In genomic region chr10:92429256-92429655, GRCm38 (mm10) we compare ENCODE assay signal across 23 mouse cellular contexts.
DNase-seq lines count a peak whose midpoint lies in the region; ATAC-seq and TF ChIP-seq lines count a peak whose summit lies in the region.
"Had no signal": no experiment of that assay in that cellular context is flagged by ENCODE, and none has a peak within 500 bp of the region (broad histone marks: within the 10 kb centered on the region; RNA-seq: fewer than 3 reads in every experiment).

No protein-coding gene starts in this region.

- H3K27ac ChIP-seq in forebrain, embryonic 12.5 days, result peak overlapping the region; percentile 71
- no peak overlapping the region for H3K27ac ChIP-seq in forebrain, embryonic 15.5 days (replicated peaks)
- peak overlapping the region; percentile 69; the same call in 1 of the 2 replicates for H3K27ac ChIP-seq in midbrain, embryonic 10.5 days (replicated peaks)
- H3K27ac ChIP-seq in midbrain, postnatal 0 days (ENCODE audit: low read depth, low read length), result no peak overlapping the region
- H3K27ac ChIP-seq in midbrain, embryonic 13.5 days, result 0 out of 2 replicates have a peak overlapping the region, but pooled peaks have one; percentile 17
- H3K27ac ChIP-seq in midbrain, embryonic 16.5 days (ENCODE audit: low read length), result 0 out of 2 replicates have a peak overlapping the region, but pooled peaks have one; percentile 39
- H3K27ac ChIP-seq: embryonic facial prominence, embryonic 12.5 days; embryonic facial prominence, embryonic 15.5 days; hindbrain, embryonic 13.5 days had no signal

- no peaks in the 10 kb centered on the region for H3K36me3 ChIP-seq in forebrain, embryonic 12.5 days (replicated peaks)
- H3K36me3 ChIP-seq in forebrain, embryonic 15.5 days, result no peaks in the 10 kb centered on the region
- no peaks in the 10 kb centered on the region for H3K36me3 ChIP-seq in midbrain, embryonic 10.5 days
- no peaks in the 10 kb centered on the region for H3K36me3 ChIP-seq in midbrain, postnatal 0 days (ENCODE audit: insufficient read depth, low read length)
- H3K36me3 ChIP-seq in midbrain, embryonic 13.5 days, result no peaks in the 10 kb centered on the region
- H3K36me3 ChIP-seq in midbrain, embryonic 16.5 days (ENCODE audit: control insufficient read depth, insufficient read depth, low read length), result no peaks in the 10 kb centered on the region
- H3K36me3 ChIP-seq: embryonic facial prominence, embryonic 12.5 days; embryonic facial prominence, embryonic 15.5 days; hindbrain, embryonic 13.5 days had no signal

- no peak for ATAC-seq in forebrain, embryonic 12.5 days (ENCODE audit: low FRiP score)
- ATAC-seq in forebrain, embryonic 15.5 days (replicated peaks), result no peak
- ATAC-seq in midbrain, postnatal 0 days (ENCODE audit: low FRiP score), result no peak
- ATAC-seq in midbrain, embryonic 13.5 days, result no peak
- ATAC-seq in midbrain, embryonic 16.5 days, result no peak
- ATAC-seq: CD4-positive, CD25-positive, alpha-beta regulatory T cell, adult 4 months; hindbrain, embryonic 16.5 days; inflammation-experienced regulatory T-cells, adult 6 months had no signal

- H3K4me3 ChIP-seq in forebrain, embryonic 12.5 days (replicated peaks), result no peak overlapping the region
- no peak overlapping the region for H3K4me3 ChIP-seq in forebrain, embryonic 15.5 days
- H3K4me3 ChIP-seq in midbrain, embryonic 10.5 days, result no peak overlapping the region
- H3K4me3 ChIP-seq in midbrain, postnatal 0 days (ENCODE audit: low read depth, low read length), result no peak overlapping the region
- H3K4me3 ChIP-seq in midbrain, embryonic 13.5 days (replicated peaks), result no peak overlapping the region
- H3K4me3 ChIP-seq in midbrain, embryonic 16.5 days (ENCODE audit: low read depth, low read length), result no peak overlapping the region
- H3K4me3 ChIP-seq: embryonic facial prominence, embryonic 12.5 days; embryonic facial prominence, embryonic 15.5 days; hindbrain, embryonic 13.5 days had no signal

- H3K9ac ChIP-seq in forebrain, embryonic 12.5 days, result no peak overlapping the region
- H3K9ac ChIP-seq in forebrain, embryonic 15.5 days (replicated peaks), result no peak overlapping the region
- H3K9ac ChIP-seq in midbrain, postnatal 0 days (replicated peaks; ENCODE audit: low read length, poor library complexity, severe bottlenecking), result no peak overlapping the region
- H3K9ac ChIP-seq in midbrain, embryonic 13.5 days (replicated peaks), result no peak overlapping the region
- no peak overlapping the region for H3K9ac ChIP-seq in midbrain, embryonic 16.5 days (ENCODE audit: low read depth, low read length)
- H3K9ac ChIP-seq: embryonic facial prominence, embryonic 12.5 days; embryonic facial prominence, embryonic 15.5 days; hindbrain, embryonic 13.5 days had no signal

- TF ChIP-seq CTCF in midbrain, postnatal 0 days (IDR thresholded peaks at IDR 0.05), result no peak

- peaks cover 7% of the 10 kb centered on the region; the same call in 1 of the 2 replicates for H3K27me3 ChIP-seq in forebrain, embryonic 12.5 days
- 0 out of 2 replicates have a peak, but pooled peaks cover 3% of the 10 kb centered on the region for H3K27me3 ChIP-seq in forebrain, embryonic 15.5 days
- no peaks in the 10 kb centered on the region for H3K27me3 ChIP-seq in midbrain, embryonic 10.5 days (ENCODE audit: low read depth, poor library complexity, severe bottlenecking)
- H3K27me3 ChIP-seq in midbrain, postnatal 0 days (ENCODE audit: insufficient read depth, low read length), result no peaks in the 10 kb centered on the region
- no peaks in the 10 kb centered on the region for H3K27me3 ChIP-seq in midbrain, embryonic 13.5 days
- H3K27me3 ChIP-seq in midbrain, embryonic 16.5 days (ENCODE audit: control insufficient read depth, insufficient read depth, low read depth, low read length), result no peaks in the 10 kb centered on the region
- H3K27me3 ChIP-seq: embryonic facial prominence, embryonic 12.5 days; embryonic facial prominence, embryonic 15.5 days; hindbrain, embryonic 13.5 days had no signal

- peaks cover 35% of the 10 kb centered on the region for H3K4me1 ChIP-seq in forebrain, embryonic 12.5 days
- H3K4me1 ChIP-seq in forebrain, embryonic 15.5 days, result peaks cover 18% of the 10 kb centered on the region; the same call in 1 of the 2 replicates
- H3K4me1 ChIP-seq in midbrain, embryonic 10.5 days, result peaks cover 29% of the 10 kb centered on the region
- H3K4me1 ChIP-seq in midbrain, postnatal 0 days (ENCODE audit: insufficient read depth, low read length), result peaks cover 5% of the 10 kb centered on the region; the same call in 1 of the 2 replicates
- H3K4me1 ChIP-seq in midbrain, embryonic 13.5 days (replicated peaks), result peaks cover 32% of the 10 kb centered on the region
- peaks cover 9% of the 10 kb centered on the region for H3K4me1 ChIP-seq in midbrain, embryonic 16.5 days (ENCODE audit: control insufficient read depth, insufficient read depth, low read length)
- H3K4me1 ChIP-seq: embryonic facial prominence, embryonic 12.5 days; embryonic facial prominence, embryonic 15.5 days had no signal

- no peaks in the 10 kb centered on the region for H3K9me3 ChIP-seq in forebrain, embryonic 12.5 days
- H3K9me3 ChIP-seq in forebrain, embryonic 15.5 days, result no peaks in the 10 kb centered on the region
- no peaks in the 10 kb centered on the region for H3K9me3 ChIP-seq in midbrain, embryonic 10.5 days (replicated peaks)
- no peaks in the 10 kb centered on the region for H3K9me3 ChIP-seq in midbrain, postnatal 0 days (ENCODE audit: low read length)
- H3K9me3 ChIP-seq in midbrain, embryonic 13.5 days, result no peaks in the 10 kb centered on the region
- no peaks in the 10 kb centered on the region for H3K9me3 ChIP-seq in midbrain, embryonic 16.5 days (replicated peaks; ENCODE audit: control insufficient read depth, low read length, poor library complexity, severe bottlenecking)
- H3K9me3 ChIP-seq: embryonic facial prominence, embryonic 12.5 days; embryonic facial prominence, embryonic 15.5 days; hindbrain, embryonic 13.5 days had no signal

- no peak for DNase-seq in midbrain, embryonic 10.5 days (ENCODE audit: low spot score)
- DNase-seq in midbrain, postnatal 0 days (ENCODE audit: low spot score), result no peak
- DNase-seq in gastrocnemius, adult 8-10 months (ENCODE audit: low spot score in 2 of 2), result no peak
- no peak for DNase-seq in testis, postnatal 14 days (ENCODE audit: low spot score)
- DNase-seq: adrenal gland, adult 2 months; adrenal gland, postnatal 14 days; cerebellum, adult 11 months; cerebellum, adult 2 months; cerebellum, adult 9-11 months; cerebellum, postnatal 25 days; gastrocnemius, postnatal 14 days; heart, adult 11 months had no signal

- 36% methylated on average over 7 of the region's 7 CpGs for WGBS in forebrain, embryonic 12.5 days
- 24% methylated on average over 7 of the region's 7 CpGs for WGBS in forebrain, embryonic 15.5 days
- 60% methylated on average over 7 of the region's 7 CpGs for WGBS in midbrain, embryonic 10.5 days
- 41% methylated on average over 7 of the region's 7 CpGs for WGBS in midbrain, postnatal 0 days
- WGBS in midbrain, embryonic 13.5 days, result 48% methylated on average over 7 of the region's 7 CpGs
- WGBS in midbrain, embryonic 16.5 days, result 40% methylated on average over 7 of the region's 7 CpGs

- H3K4me2 ChIP-seq in forebrain, embryonic 12.5 days, result no peak overlapping the region
- H3K4me2 ChIP-seq in forebrain, embryonic 15.5 days (replicated peaks), result no peak overlapping the region
- H3K4me2 ChIP-seq in midbrain, postnatal 0 days (ENCODE audit: low read depth, low read length, poor library complexity, severe bottlenecking), result no peak overlapping the region
- no peak overlapping the region for H3K4me2 ChIP-seq in midbrain, embryonic 13.5 days (replicated peaks)
- H3K4me2 ChIP-seq in midbrain, embryonic 16.5 days (ENCODE audit: low read length), result no peak overlapping the region
- H3K4me2 ChIP-seq: embryonic facial prominence, embryonic 12.5 days; embryonic facial prominence, embryonic 15.5 days; heart, embryonic 11.5 days; hindbrain, embryonic 13.5 days had no signal

Comparison
In these comparisons a context has a peak if more than half of its experiments do, and no peak if none do; other contexts are left out.
1. H3K27ac ChIP-seq: peak in forebrain, embryonic 12.5 days (single experiment), midbrain, embryonic 10.5 days (single experiment), midbrain, embryonic 13.5 days (single experiment) and midbrain, embryonic 16.5 days (single experiment); none in forebrain, embryonic 15.5 days (single experiment) and midbrain, postnatal 0 days (single experiment).